Mouse (Mus musculus) stomach, postnatal 0 days (tissue): Measurements from ENCODE around the gene Zbtb20.

Experiments
- CTCF ChIP-seq: IDR thresholded peaks from 2 replicates; pipeline ENCODE4 v1.5.1; 2016; ENCODE audit warnings: antibody characterized with exemption, low read depth, mild to moderate bottlenecking, moderate library complexity
- EP300 ChIP-seq: optimal IDR thresholded peaks from 2 replicates; pipeline ENCODE3; 2016; ENCODE audit warnings: antibody characterized with exemption

DNA sequence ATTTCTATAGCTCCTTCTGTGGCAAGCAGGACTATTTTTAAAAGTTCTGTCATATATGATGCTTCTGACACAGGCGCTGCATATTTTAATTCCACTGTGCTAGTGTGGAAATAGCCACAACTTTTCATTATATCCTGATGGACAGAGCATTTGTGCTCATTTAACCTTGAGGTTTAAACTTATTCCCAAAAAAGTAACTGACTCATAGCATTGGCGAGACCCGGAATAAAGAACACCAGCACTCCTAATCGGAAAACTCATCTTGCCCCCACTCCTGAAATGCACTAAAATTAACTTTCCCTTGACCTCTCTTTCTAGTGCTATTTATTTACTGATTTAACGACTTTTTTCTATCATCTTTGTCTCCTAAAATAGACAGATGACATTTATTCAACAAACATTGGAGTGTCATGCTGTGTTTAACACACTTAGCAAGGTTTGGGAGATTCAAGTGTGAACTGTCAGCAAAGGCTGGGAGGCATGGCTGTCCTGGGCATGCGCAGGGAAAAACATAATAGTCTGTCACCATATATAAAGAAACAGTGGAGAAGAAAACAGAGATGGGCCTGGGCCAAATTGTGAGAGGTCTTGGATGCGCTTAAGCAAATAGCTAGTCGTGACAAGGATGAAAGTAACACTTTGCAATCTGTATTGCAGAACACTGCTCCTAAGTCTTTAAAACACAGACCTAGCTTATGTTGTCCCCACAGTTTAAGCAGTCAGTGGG, 580.9 kb downstream of the Zbtb20 start:
- no peak for TF ChIP-seq CTCF
- TF ChIP-seq EP300: no peak
